Mouse (Mus musculus) MEL-GATA-1-ER (cell line): ENCODE results near the gene Rab37.

Experiments
- DNase-seq: peaks from one replicate; pipeline ENCODE4 v3.0.0-alpha.2; 2012; ENCODE audit warnings: low read depth; ENCODE audit errors: extremely low read depth

The Rab37 gene

DNA sequence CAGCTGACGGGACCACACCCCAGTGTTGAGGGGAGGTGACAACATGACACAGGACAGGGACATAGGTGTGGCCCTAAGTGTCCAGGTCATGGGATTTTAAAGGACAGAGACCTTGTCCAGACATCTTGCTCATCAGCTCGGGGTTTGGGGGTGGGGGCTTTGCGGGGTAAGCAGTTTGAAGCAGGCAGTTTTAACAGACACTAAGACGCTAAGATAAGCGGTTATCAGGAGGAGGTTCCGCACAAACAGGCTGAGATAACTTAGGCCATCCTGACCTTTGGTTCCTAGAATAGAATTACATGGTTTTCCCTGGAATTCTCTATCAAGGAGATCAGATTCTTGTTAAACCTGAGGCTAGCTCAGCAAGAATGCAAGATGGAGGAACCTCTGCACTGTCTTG is 103.5 kb downstream of the Rab37 start:
- DNase-seq = no peak

DNA sequence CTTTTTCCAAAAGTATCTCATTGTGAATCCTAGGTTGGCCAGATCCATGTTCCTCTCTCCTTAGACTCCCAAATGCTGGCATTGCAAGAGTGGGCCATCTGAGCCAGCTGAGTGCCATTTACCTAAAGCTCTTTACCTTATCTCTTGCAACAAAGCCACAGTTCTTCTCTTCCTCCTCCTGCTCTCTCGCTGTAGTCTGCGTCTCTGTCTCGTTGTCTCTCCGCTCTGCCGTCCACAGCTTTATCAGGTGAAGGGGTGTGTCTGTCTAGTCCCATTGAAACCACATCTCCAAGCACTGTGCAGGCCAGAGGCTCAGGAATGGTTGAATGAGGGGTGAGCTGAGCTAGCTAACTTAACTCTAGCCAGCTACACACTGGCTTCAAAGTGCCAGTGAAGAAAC is 104.7 kb downstream of the Rab37 start:
- DNase-seq = peak; percentile 82

DNA sequence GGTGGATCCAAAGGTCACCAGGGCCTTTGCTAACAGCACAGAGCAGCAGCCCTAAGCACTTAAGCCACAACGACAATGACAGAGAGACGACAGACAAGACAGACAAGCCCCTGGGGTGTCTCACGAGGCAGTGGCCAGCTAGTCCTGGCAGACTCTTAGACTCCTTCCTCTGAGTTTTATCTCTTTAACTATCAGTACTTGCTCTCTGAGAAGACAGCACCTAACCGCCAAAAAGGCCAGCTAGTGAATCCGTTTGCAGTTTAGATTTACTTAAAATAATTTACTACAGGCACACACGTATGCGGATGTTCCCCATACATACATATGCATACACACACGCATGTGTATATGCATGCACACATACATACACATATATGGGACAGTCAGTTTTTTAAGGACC is 106.3 kb downstream of the Rab37 start:
- no peak for DNase-seq

DNA sequence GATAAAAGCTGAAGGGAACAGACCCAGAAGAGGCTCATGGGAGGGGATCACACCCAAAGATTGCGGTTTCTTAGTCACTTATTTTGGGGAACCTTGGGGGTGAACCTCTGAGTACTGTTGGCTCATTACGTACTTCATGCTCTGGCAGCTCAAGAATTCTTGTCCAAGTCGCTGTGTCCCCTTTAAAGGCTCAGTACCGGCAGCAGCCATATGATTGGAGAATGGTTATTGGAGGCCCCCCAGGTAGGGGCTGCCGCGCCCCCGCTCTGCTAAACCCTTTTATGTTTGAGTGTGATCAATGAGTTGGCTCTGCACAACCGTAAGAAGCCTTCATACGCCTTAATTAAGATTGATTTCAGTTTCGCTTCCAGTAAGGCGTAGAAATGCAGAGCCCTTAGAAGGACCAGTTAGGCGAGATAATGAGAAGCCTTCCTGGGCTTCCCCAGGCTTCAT is 107.7 kb downstream of the Rab37 start:
- peak; percentile 87 for DNase-seq

DNA sequence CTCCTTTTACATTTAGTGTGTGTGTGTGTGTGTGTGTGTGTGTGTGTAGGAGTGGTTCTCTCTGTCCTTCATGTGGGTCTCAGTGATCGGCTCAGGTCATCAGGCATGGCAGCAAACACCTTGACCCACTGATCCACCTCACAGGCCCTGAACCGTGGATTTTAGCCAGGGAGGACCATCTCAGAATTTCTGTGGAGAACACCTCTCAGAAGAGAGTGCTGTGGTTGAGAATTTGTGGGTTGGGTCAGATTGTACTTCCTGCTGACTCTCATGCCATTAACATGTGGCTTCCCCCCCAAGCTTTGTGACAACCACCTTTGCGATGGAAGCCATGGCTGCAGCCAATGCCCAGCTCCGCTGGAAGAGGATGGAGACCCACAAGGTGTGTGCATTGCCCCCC is 109.3 kb downstream of the Rab37 start:
- no peak for DNase-seq

DNA sequence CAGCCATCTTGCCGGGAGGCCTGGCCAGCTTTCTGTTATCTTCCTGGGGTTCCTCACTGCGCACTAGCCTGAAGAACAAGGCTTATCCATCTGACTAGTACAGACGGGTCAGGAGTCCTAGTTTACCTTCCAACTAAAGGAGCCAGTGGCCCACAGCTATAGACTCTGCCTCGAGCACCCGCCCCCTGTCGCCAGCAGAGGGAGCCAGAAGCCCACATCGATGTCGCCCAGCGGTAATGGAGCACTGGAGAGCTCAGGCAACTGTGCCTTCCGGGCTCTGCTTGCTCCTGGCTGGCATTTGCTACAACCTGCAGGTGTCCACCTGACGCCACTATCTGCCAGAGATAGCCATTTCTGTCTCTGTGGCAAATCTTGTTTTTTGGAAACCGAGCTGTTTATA is 111.1 kb downstream of the Rab37 start:
- DNase-seq = no peak

DNA sequence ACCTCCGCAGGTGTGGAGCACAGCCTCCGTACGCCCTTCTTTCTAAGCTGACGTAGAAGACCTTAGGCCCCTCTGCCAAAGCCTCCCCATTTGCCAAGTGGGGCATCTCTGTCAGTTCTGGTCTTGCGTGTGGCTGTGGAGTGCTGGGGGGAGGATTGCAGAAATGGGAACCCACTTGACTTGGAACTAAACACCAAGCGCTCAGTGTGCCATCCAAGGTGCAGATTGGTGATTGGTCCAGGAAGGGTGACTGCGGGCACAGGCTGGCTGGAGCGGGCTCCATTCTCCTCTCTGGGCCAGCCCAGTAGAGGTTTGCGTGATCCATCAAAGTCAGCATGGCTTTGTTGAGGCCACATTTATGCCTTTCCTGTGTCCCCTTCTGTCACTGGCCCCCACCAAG is 111.5 kb downstream of the Rab37 start:
- DNase-seq = no peak

DNA sequence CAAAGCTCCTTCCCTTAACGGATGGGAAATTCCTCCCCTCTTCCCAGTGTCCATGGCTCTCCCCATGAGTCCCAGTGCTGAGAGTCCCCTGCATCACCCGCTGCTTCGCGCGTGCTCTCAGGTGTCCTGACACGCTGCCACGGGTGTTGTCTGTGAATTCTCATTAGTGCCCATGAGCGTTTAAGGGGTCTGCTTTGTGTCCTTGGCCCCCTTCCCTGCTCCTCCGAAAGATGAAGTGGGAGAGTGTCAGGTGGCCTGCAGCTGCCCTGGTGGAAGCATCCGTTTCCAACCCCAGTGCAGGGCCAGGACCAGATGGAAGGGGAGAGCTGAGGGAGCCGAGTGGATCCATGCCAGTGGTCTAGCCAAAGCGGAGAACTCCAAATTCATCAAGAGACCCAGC is 116.9 kb downstream of the Rab37 start:
- no peak for DNase-seq

DNA sequence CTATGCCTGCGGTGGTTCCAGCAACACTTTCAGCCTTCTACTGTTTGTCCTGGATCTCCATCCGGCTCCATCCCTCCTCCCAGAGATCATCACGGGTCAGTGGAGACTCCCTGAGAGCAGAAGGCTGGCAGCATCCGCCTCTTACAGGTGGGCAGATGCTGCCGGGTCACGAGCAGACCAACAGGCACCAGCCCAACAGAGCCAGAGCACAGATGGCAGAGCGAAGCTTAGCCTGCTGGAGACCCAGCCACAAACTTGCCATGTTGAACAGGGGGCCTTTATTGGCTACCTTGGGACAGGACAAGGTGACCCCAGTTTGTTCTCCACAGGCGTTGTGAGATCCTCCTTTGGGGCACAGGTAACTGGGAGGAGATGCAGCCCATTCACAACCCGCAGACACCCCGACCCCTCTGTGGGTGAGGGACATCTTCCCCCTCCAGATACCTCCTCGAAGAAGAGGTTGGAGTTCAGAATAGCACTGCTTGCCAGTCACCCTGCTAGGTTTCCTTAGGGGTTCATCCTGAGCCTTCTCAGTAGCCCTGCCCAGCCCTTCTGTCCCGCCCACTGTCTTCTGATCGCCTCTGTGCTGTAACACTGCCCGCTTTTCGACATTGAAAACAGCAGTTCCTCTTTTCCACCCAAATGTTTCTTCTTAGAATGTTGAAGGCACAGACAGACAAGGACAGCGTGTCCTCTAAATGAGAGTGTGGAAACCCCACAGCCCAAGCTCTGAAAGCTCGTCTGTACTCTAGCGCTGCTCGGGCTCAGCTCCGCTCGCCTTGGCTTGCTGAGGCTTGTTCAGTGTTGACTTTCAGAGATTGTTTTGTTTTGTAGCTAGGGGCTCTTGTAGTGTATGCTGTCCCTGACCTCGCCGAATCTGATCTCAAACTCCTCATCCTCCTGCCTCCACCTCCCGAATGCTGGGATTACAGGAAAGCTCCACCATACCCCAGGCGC is 117.8 kb downstream of the Rab37 start:
- no peak for DNase-seq

DNA sequence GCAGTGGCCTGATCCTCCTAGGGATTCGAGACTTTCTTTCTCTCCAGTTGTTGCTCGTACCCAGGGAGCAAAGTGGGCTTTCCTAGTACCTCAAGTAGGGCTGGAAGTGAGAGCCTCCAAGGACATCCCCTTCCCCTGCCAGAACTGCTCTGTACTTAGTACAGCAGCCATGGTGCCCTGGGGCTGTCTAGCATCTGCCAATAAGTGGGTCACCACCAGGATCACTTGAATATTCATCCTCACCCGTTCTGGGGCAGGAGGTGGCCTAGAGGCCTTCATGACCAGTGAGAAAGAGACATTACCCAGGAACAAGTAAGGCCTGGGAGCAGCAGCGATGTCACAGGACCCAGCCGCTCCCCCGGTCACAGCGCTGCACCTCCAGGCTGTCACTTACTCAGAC is 118.7 kb downstream of the Rab37 start:
- no peak for DNase-seq
